Mouse (Mus musculus) forebrain, embryonic 12.5 days (tissue): ENCODE data around the gene Psg20. TPM values are rescaled to one million over a fixed set of nuclear protein-coding genes. Genes with fewer than 3 reads are reported as not detected.
"Not testable (repeated sequence)": the region's sequence is repeated elsewhere in the genome, so short reads cannot be mapped to it uniquely, and the experiment has no call there.

Experiments
- ATAC-seq: fragments of 200-750 bp; cut with Nextera tagmentation; 2 replicates; pipeline ENCODE4 v1.8.0; 2017; ENCODE audit warnings: moderate TSS enrichment; ENCODE audit not compliant: low FRiP score
- H3K27ac ChIP-seq: fragments of 300-500 bp; sonication (generic); 2 replicates; pipeline ENCODE4 v1.5.1; 2016; ENCODE audit warnings: mild to moderate bottlenecking
- H3K27me3 ChIP-seq: fragments of 300-500 bp; sonication (generic); 2 replicates; pipeline ENCODE4 v1.6.1; 2016; ENCODE audit warnings: mild to moderate bottlenecking
- H3K36me3 ChIP-seq: fragments of 300-500 bp; sonication (generic); replicated peaks from 2 replicates; pipeline ENCODE4 v1.6.1; 2016; ENCODE audit warnings: mild to moderate bottlenecking
- H3K4me1 ChIP-seq: fragments of 300-500 bp; sonication (generic); 2 replicates; pipeline ENCODE4 v1.6.1; 2016
- H3K4me2 ChIP-seq: fragments of 300-500 bp; sonication (generic); 2 replicates; pipeline ENCODE4 v1.6.1; 2016; ENCODE audit warnings: mild to moderate bottlenecking, moderate library complexity
- H3K4me3 ChIP-seq: fragments of 300-500 bp; sonication (generic); replicated peaks from 2 replicates; pipeline ENCODE4 v1.5.1; 2016; ENCODE audit warnings: mild to moderate bottlenecking
- H3K9ac ChIP-seq: fragments of 300-500 bp; sonication (generic); 2 replicates; pipeline ENCODE4 v1.6.1; 2016; ENCODE audit warnings: mild to moderate bottlenecking
- H3K9me3 ChIP-seq: fragments of 300-500 bp; sonication (generic); 2 replicates; pipeline ENCODE4 v1.6.1; 2016
- WGBS: fragments of 180-500 bp; shearing (Covaris S2); methylation state at CpG from one replicate; pipeline ENCODE4 v1.1.7; 2016; 5-methylcytosine and 5-hydroxymethylcytosine counted together
- polyA plus RNA-seq: library from polyadenylated mRNA; unstranded; fragments of >200 nt; fragmentation: Nextera tagmentation; extraction: Ambion mirVana; gene quantifications from 2 replicates; pipeline ENCODE4 v1.2.1, GENCODE M21; 2016

Psg20 gene
- not detected in 2 replicates for polyA plus RNA-seq

GRCm38 (mm10) chr7:18686085-18686484 lies at the start of gene Psg20:
TSS of gene Psg20 (minus strand) at chr7:18686185.
- Histone ChIP-seq H3K4me2 (no peak within 1 kb of the TSS), H3K4me1 (no peaks in the 10 kb centered on the region), H3K9ac (no peak within 1 kb of the TSS), H3K27ac (no peak within 1 kb of the TSS), H3K27me3 (no peaks in the 10 kb centered on the region), H3K4me3 (no peak within 1 kb of the TSS), H3K36me3 (no peaks in the 10 kb centered on the region), H3K9me3 (no peaks in the 10 kb centered on the region)
- no peak for ATAC-seq
- WGBS: 71% methylated on average over 2 of the region's 2 CpGs

GRCm38 (mm10) chr7:18734451-18734850 lies 48.5 kb upstream of the Psg20 start:
- no peak overlapping the region for H3K9ac ChIP-seq
- WGBS: 93% methylated on average over 1 of the region's 1 CpGs
- H3K4me2 ChIP-seq: no peak overlapping the region
- H3K27me3 ChIP-seq: no peaks in the 10 kb centered on the region
- no peaks in the 10 kb centered on the region for H3K9me3 ChIP-seq
- H3K4me3 ChIP-seq: no peak overlapping the region
- H3K27ac ChIP-seq: no peak overlapping the region
- no peaks in the 10 kb centered on the region for H3K4me1 ChIP-seq
- no peaks in the 10 kb centered on the region for H3K36me3 ChIP-seq
- no peak for ATAC-seq

- no peak for ATAC-seq
- H3K4me1 ChIP-seq: no peaks in the 10 kb centered on the region
- H3K4me2 ChIP-seq: no peak overlapping the region
- no peaks in the 10 kb centered on the region for H3K9me3 ChIP-seq
- no peak overlapping the region for H3K9ac ChIP-seq
- no peak overlapping the region for H3K4me3 ChIP-seq
- no peaks in the 10 kb centered on the region for H3K36me3 ChIP-seq
- no peaks in the 10 kb centered on the region for H3K27me3 ChIP-seq
- no peak overlapping the region for H3K27ac ChIP-seq
Measured at GRCm38 (mm10) chr7:18733111-18733510, 47.1 kb upstream of the Psg20 start.

- no peak overlapping the region for H3K4me3 ChIP-seq
- ATAC-seq: no peak
- H3K9ac ChIP-seq: no peak overlapping the region
- H3K4me1 ChIP-seq: no peaks in the 10 kb centered on the region
- no peak overlapping the region for H3K4me2 ChIP-seq
- no peaks in the 10 kb centered on the region for H3K27me3 ChIP-seq
- no peak overlapping the region for H3K27ac ChIP-seq
- no peaks in the 10 kb centered on the region for H3K36me3 ChIP-seq
- WGBS: 89% methylated on average over 1 of the region's 1 CpGs
- no peaks in the 10 kb centered on the region for H3K9me3 ChIP-seq
Measured at GRCm38 (mm10) chr7:18728391-18728790, 42.4 kb upstream of the Psg20 start.

- not testable (repeated sequence) for H3K4me1 ChIP-seq, H3K27me3 ChIP-seq, H3K36me3 ChIP-seq, ATAC-seq, H3K4me3 ChIP-seq, H3K9me3 ChIP-seq, H3K4me2 ChIP-seq, H3K27ac ChIP-seq, H3K9ac ChIP-seq
Measured at GRCm38 (mm10) chr7:18725931-18726330, 39.9 kb upstream of the Psg20 start.

GRCm38 (mm10) chr7:18724001-18724400 lies 38.0 kb upstream of the Psg20 start:
- Histone ChIP-seq H3K4me2 (no peak overlapping the region), H3K9ac (no peak overlapping the region), H3K4me3 (no peak overlapping the region), H3K9me3 (no peaks in the 10 kb centered on the region), H3K27ac (no peak overlapping the region), H3K4me1 (no peaks in the 10 kb centered on the region), H3K36me3 (no peaks in the 10 kb centered on the region), H3K27me3 (no peaks in the 10 kb centered on the region)
- ATAC-seq: no peak
- WGBS: 80% methylated on average over 6 of the region's 6 CpGs

- Histone ChIP-seq H3K27me3 (no peaks in the 10 kb centered on the region), H3K4me1 (no peaks in the 10 kb centered on the region), H3K36me3 (no peaks in the 10 kb centered on the region), H3K4me2 (no peak within 1 kb of the TSS), H3K4me3 (no peak within 1 kb of the TSS), H3K9ac (no peak within 1 kb of the TSS), H3K9me3 (no peaks in the 10 kb centered on the region), H3K27ac (no peak within 1 kb of the TSS)
- WGBS: 35% methylated on average over 2 of the region's 2 CpGs
- ATAC-seq: no peak
Measured at GRCm38 (mm10) chr7:18717790-18718189, 31.8 kb upstream of the Psg20 start, which contains the start of gene Psg22. TSS of gene Psg22 (plus strand) at chr7:18718090.

- no peaks in the 10 kb centered on the region for H3K27me3 ChIP-seq
- H3K4me3 ChIP-seq: no peak overlapping the region
- H3K36me3 ChIP-seq: no peaks in the 10 kb centered on the region
- H3K27ac ChIP-seq: no peak overlapping the region
- no peaks in the 10 kb centered on the region for H3K9me3 ChIP-seq
- ATAC-seq: no peak
- WGBS: 57% methylated on average over 4 of the region's 4 CpGs
- no peaks in the 10 kb centered on the region for H3K4me1 ChIP-seq
- no peak overlapping the region for H3K4me2 ChIP-seq
- H3K9ac ChIP-seq: no peak overlapping the region
Measured at GRCm38 (mm10) chr7:18715546-18715945, 29.6 kb upstream of the Psg20 start.

GRCm38 (mm10) chr7:18710846-18711245 lies 24.9 kb upstream of the Psg20 start:
- H3K4me2 ChIP-seq: no peak overlapping the region
- no peak for ATAC-seq
- WGBS: 63% methylated on average over 1 of the region's 1 CpGs
- no peaks in the 10 kb centered on the region for H3K4me1 ChIP-seq
- no peaks in the 10 kb centered on the region for H3K36me3 ChIP-seq
- no peaks in the 10 kb centered on the region for H3K9me3 ChIP-seq
- no peaks in the 10 kb centered on the region for H3K27me3 ChIP-seq
- H3K4me3 ChIP-seq: no peak overlapping the region
- no peak overlapping the region for H3K9ac ChIP-seq
- H3K27ac ChIP-seq: no peak overlapping the region

- not testable (repeated sequence) for ATAC-seq
Measured at GRCm38 (mm10) chr7:18710331-18710730, 24.3 kb upstream of the Psg20 start.

GRCm38 (mm10) chr7:18685586-18685985 lies 399 bp downstream of the Psg20 start:
- Histone ChIP-seq H3K4me1 (no peaks in the 10 kb centered on the region), H3K9ac (no peak overlapping the region), H3K4me3 (no peak overlapping the region), H3K4me2 (no peak overlapping the region), H3K27ac (no peak overlapping the region), H3K27me3 (no peaks in the 10 kb centered on the region), H3K9me3 (no peaks in the 10 kb centered on the region), H3K36me3 (no peaks in the 10 kb centered on the region)
- ATAC-seq: no peak

More at GRCm38 (mm10) chr7:18710331-18710730, 24.3 kb upstream of the Psg20 start:
- not testable (repeated sequence) for H3K9ac ChIP-seq, H3K27ac ChIP-seq, H3K27me3 ChIP-seq, H3K4me3 ChIP-seq, H3K9me3 ChIP-seq, H3K36me3 ChIP-seq, H3K4me2 ChIP-seq, H3K4me1 ChIP-seq
- WGBS: 79% methylated on average over 4 of the region's 4 CpGs

- Histone ChIP-seq H3K27ac (no peak overlapping the region), H3K9ac (no peak overlapping the region), H3K9me3 (no peaks in the 10 kb centered on the region), H3K4me2 (no peak overlapping the region), H3K4me1 (no peaks in the 10 kb centered on the region), H3K27me3 (no peaks in the 10 kb centered on the region), H3K36me3 (no peaks in the 10 kb centered on the region), H3K4me3 (no peak overlapping the region)
- 32% methylated on average over 2 of the region's 2 CpGs for WGBS
- ATAC-seq: no peak
Measured at GRCm38 (mm10) chr7:18679772-18680171, 6.2 kb downstream of the Psg20 start.

GRCm38 (mm10) chr7:18656625-18657024 lies 29.4 kb downstream of the Psg20 start, which contains the start of gene Psg21:
TSS of gene Psg21 (minus strand) at chr7:18656725.
- ATAC-seq, H3K36me3 ChIP-seq, H3K4me3 ChIP-seq, H3K9me3 ChIP-seq, H3K9ac ChIP-seq, H3K4me2 ChIP-seq, H3K27ac ChIP-seq, H3K4me1 ChIP-seq, H3K27me3 ChIP-seq: not testable (repeated sequence)
- WGBS: 56% methylated on average over 2 of the region's 2 CpGs

- H3K9me3 ChIP-seq, H3K9ac ChIP-seq, ATAC-seq, H3K4me3 ChIP-seq, H3K4me2 ChIP-seq, H3K27ac ChIP-seq, H3K27me3 ChIP-seq, H3K4me1 ChIP-seq, H3K36me3 ChIP-seq: not testable (repeated sequence)
- 76% methylated on average over 8 of the region's 8 CpGs for WGBS
Measured at GRCm38 (mm10) chr7:18626921-18627320, 59.1 kb downstream of the Psg20 start.
